Mouse (Mus musculus): ENCODE measurements at regions not wholly inside any gene's neighbourhood (a gene's known extent, or its start where the extent isn't known, plus 50 kb on each side); places are given as distances from the start of the nearest gene placed in this dataset.

DNA sequence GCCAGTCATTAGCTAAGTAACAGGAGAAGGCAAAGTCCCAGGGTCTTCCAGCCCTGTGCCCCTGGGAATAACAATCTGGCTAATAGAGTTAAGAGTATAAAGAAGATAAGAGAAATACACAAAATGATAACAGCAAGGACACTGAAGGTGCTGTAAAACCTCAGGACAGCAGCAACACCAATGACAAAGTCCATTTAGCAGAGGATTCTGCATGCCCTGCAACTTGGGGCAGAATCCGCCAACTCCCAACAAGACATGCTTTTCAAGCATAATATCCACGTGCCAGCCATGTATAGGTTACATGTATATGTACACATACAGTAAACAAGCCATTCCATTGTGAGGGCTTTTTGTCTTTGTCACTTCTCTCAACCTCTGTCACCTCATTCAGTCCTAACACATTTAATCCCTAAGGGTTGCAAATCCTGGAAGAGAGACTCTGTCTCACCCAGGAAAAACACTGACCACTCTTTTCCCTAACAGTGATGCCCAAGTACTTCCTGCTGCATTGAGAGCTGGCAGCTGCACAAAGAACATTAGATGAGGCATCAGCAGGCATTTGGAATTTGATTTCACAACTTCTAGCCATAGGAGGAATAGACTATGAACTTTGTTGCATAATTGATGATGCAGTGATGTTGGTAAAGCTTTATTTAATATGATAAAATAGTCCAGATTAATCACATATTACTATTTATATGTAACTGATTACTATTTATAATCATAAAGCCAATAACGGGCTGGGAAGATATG, 105.8 kb upstream of the Slc4a7 start:
- DNase-seq (ENCODE audit: low spot score in 2 of 2), result no peak

DNA sequence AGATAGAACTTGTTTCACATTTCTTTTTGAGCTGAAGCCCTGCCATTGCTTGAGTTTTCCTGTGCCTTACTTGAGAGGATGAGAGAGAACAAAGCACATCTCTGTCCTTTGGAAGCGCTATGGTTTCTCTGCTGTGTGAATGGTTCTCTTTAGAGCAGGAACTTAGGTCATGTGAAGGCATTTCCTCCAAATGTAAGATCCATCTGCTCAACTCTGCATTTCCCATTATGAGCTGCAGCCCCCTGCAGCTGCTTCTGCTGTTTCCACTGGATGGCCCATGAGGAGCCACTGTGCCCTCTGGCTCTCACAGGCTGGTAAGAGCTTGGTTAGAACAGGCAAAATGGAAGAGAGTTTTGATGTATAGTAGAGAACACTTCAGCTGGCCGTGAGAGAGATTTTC, 102.5 kb upstream of the Slc4a7 start:
- no peak for DNase-seq (ENCODE audit: low spot score in 2 of 2)

DNA sequence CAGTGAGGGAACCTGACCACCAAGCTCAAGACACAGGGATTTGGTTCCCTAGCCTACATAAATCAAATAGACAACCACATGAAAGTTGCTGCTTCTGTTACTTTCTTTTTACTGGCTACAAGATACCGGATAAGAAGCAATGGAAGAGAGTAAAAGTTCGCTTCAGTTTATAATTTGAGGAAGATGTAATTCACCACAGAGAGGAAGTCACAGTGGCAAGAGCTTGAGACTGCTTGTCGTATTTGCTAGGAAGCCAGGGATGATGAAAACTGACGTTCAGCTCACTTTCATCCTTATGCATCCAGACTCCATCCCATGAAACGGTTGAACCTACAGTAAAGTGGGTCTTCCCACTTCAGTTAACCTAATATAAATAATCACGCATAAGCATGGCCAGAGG, 102.1 kb upstream of the Slc4a7 start:
- no peak for DNase-seq (ENCODE audit: low spot score in 2 of 2)

DNA sequence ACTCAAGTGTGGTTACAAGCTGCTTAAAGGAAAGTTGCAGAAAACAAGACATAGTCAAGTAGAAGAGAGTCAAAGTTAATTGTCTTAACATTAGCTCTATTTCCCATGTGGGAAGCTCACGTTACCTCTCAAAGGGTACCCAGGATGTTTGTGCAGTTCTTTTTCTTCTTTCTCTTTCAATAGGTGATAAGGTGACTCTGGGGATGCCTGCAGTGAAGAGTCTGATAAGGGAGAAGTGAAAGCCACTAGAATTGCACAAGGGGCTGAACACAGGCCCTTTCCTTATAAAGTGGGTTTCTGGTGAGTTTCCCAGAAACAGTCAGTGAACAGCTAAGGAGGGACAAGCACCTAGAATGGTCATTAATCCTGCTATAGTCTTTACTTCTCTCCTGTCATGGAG, 98.6 kb upstream of the Slc4a7 start:
- DNase-seq (ENCODE audit: low spot score in 2 of 2), result no peak

DNA sequence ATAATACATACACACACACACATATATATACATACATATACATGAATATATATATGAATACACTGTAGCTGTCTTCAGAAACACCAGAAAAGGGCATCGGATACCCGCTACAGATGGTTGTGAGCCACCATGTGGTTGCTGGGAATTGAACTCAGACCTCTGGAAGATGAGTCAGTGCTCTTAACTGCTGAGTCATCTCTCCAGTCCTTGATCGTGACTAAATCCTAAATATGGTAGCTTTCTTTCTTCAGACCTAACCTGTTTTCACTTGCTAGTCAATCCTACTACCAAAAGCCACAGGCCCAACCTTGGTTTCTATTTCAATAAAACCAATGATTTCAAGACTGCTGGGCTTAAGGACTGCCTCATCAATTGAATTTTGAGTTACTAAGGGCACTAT, 95.0 kb upstream of the Slc4a7 start:
- DNase-seq (ENCODE audit: low spot score in 2 of 2), result no peak

DNA sequence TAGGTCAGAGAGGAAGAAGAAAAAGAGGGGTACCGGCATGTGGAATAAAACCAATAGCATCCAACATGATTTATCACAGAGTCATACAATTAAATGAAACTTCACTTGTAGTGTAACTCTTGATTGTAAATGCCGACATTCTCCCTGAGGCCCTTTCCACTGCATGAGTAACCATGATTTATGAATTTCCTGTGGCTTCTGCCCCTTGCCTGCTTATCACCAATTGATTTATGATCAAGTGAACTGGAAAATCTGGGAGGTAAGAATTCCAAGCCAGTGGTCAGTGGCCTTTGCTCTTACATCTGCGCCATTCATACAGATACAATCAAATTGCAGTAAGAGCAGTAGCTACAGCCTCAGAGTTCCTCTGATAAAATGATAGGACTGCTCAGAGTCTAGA, 89.8 kb upstream of the Slc4a7 start:
- DNase-seq (ENCODE audit: low spot score in 2 of 2), result no peak

DNA sequence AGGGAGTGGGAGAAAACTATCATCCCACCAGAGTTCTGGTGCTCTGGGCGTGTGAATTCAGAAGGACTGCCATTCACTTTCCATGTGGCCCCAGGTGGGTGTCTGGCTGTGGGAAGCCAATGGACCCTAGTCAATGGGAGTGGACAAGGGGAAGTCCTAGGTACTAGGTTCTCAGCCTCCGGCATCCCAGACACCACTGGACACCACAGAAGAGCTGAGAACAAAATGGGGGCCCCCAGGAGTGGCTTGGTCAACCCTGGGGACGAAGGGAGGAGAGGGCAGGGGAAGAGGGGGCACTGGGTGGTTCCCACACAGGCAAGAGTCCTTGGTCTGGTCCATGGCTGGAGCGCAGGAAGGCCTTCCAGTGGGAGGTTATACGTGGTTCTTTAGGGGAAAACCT, 81.8 kb upstream of the Slc4a7 start:
- DNase-seq (ENCODE audit: low spot score in 2 of 2), result no peak

DNA sequence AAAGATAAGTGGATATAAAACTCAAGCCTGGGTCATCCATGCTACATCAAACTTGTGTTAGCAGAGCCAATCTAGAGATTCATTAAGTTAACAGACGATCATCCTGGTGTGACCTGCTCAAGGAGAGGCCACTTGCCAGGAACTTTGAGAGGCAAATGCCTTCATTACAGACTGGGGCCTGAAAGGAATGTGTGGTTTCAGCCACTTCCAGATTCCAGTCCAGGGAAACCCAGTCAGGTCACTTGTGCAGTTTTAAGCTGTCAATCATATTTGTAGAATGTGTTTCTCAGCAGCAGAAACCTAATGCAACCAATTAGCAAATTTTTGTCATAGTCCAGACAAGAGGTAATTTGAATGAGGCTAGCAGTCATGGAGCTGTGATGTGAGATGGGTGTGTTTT, 73.4 kb upstream of the Slc4a7 start:
- no peak for DNase-seq (ENCODE audit: low spot score in 2 of 2)

DNA sequence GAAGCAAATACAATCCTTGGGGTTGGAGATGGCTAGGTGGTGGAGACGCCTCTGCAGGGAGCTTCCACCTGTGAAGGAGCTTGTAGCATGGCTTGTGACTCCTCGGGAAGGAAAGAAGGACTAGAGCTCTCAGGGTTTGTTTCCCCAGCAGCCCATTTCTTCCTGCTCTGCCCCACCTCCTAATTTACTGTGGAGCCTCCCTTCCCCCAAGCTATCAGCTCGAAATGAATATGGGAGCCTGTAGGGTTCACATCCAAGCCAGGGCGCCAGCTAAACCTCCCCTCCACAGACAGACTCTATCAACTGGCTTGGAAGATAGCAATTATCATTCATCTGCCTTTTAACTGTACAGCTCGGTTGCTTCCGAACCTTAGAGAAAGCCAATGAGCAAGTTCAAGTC, 70.3 kb upstream of the Slc4a7 start:
- DNase-seq (ENCODE audit: low spot score in 2 of 2), result no peak

DNA sequence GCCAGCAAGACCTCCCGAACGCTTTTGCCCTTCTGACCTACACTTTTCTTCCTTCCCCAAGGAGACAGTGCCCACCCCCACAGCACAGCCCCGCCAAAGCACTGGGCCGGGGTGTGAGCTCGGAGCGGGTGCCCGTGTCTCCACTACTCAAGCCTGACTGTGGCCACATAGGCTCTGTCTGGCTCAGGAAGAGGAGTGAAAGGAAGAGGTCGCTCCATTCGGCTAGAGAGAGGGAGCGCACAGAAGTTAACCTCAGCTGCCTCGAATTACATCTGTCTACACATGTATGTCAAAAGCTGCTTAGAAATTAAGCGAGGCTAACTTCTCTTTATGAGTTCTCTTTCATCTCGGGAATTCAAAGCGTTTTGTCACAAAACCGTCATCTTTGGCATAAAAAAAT, 69.6 kb upstream of the Slc4a7 start:
- no peak for DNase-seq (ENCODE audit: low spot score in 2 of 2)

DNA sequence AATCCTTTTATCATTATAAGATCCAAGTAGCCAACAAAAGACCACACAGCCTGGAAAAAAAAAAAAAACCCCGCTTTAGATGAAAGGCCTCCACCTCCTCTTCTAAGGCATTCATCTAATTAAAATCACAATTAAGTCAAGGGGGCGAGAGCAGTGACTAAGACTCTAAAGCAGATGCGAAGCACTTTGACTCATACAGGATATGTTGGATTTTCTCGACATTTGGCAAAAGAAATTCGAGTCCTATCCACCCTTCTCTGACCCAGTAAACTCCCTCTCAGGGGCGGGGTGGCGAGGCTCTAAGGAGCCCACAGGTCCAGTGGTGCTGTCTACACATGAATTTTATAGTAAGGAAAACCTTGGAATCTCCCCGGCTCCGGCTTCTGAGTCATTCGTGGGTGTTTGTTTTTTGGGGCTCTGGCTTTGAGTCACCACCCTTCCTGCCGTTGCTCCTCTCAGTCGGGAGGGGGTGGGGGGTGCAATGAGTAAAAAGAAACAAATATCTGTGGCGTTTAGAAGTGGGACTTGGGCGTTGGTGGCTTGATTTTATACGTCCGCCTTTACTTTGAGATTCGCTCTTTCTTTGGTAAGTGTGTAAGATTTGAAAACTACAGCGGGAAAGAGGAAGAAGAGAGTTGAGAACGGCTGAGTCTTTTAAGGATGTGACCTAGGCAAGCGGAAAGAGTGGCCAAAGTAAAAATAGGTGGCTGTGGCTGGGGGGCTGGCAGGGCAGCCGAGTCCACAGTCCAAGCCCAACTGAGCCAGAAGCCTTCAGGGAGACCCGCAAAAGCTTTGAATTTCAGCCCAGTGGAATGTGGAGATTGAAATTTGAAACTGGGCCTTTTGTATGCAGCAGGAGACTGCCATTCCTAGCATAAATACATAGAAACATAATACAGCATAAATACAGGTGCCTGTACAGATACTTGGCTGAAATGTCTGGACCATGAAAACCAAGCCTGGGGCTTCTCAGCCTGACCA, 68.8 kb upstream of the Slc4a7 start:
- DNase-seq (ENCODE audit: low spot score in 2 of 2), result peak; percentile 53 to 59

DNA sequence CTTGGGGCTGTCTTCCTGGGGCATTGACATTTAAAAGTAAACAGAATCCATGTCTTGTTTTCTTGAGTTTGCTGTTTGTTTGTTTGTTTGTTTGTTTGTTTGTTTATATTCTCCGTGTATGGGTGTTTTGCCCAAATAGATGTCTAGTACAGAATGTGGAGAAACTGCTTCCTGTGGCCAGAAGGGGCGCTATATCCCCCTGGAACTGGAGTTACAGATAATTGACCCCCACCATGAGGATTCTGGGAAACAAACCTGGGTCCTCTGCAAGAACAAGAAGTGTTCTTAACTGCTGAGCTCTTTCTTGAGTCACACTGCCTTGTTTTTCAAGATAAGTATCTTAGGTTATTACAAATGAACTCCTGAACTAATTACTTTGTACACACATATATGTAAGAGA, 68.1 kb upstream of the Slc4a7 start:
- no peak for DNase-seq (ENCODE audit: low spot score in 2 of 2)

DNA sequence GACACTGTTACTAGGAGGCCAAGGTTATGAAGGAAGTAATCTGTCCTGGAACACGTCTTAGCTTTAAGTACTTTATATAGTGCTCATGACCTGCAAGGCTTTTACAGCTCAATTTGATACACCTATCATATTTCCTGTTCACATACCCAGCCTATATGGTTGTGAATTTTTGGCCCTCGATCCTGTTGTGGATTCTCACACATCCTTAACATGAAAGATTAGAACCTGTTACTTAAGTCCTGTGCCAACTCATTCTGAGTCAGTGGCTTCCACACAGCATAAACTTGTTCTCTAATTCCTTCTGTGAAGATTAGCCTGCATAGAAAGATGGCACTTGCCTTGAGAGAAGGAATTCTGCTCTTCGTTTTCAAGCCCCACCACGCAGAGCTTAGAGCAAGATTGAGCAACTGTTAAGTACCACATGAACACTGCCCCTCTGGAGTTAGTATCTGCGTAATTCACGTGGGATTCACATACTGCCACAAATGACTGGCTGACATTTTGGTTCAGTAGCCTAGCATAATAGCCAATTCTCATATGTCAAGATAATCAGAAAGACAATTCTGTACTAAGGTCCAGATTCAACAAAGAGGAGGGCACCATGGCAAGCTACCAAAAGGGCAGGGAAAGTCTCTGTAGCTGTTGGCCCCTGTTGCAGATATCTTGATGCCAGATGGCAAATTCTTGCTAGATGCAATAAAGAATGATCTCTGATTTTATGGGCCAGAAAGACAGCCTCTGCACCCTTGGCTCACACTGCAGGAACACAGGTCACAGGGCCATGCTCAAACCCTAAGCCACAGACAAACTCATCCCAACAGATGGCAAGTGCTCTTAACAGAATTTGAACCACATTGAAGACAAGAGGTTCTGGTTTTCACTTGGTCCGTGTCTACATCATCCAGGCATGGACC, 62.7 kb upstream of the Slc4a7 start:
- DNase-seq (ENCODE audit: low spot score in 2 of 2), result no peak

DNA sequence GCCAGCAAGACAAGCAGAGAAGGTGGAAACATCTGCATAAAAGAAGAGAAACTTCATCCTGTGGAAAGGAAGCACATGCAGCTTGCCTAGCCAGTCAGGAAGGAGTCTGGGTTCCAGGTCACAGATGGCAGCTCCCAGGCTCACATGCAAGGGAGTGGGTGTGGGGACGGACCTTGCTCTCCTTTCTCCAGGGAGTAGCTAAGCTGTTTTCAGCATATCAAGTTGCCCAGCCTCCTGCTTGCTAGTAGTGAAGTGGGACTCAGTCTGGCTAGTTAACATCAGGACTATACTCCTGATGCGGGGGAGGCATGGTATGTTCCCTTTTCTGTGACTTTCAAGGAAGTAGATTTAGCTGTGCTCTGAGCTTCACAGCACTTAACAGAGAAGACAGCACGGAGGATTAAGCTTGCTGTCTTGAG, 62.0 kb upstream of the Slc4a7 start:
- peak in 1 of 2 experiments; percentile 17 for DNase-seq (ENCODE audit: low spot score in 2 of 2)

DNA sequence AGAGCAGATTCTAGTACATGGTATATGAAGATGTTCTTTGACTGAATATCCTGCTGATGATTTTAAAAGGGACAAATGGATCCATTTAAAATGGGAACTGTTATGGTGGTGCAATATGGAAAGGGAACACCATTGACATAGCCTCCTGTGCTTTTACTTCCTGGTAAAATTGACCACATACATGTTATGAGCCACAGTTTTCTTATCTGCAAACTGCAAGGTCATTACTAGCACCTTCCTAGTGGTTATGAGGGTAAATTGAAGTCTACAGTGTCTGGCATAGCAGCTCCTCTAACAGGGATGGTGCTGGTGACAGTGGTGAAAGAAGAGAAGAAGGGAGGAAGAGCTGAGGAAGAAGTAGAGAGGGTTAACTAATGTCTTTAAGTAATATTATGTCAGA, 61.5 kb upstream of the Slc4a7 start:
- DNase-seq (ENCODE audit: low spot score in 2 of 2), result no peak

DNA sequence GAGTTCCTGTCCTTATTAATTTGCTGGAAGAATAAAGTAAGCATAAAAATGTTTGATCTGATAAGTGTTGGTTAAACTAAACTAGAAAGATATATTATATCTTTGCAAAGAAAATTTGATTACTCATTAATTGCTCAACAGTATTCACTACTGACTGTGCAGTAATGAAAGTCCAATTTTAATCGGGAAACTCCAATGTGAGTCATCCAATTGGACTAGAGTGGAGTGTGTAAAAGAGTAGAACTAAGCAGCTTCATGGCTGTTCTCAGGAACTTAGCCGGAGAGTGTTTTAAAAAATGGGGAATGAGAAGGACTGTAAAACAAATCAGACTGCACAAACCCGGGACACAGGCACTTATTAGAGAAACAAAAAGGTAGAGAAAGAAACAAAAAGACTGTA, 58.5 kb upstream of the Slc4a7 start:
- DNase-seq (ENCODE audit: low spot score in 2 of 2), result no peak

DNA sequence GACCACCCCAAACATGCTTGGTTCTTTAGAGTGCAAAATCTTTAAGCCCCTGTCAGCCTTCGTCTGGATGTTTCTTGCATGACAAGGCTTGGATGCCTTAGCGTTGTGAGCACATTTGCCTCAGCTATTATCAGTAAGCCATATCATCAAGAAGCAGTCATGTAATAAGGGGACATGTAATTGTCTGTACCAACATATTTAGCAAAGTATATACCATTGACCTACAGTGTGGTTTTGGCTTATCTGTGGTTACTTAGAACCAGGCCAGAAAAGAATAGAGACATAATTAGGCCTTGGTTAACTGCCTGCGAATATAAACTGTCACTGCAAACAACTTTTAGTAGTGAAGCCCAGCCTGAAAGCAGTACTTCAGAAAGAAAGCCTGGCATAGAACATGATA, 57.0 kb upstream of the Slc4a7 start:
- no peak for DNase-seq (ENCODE audit: low spot score in 2 of 2)

All from layer of hippocampus, adult 18-20 months (tissue).